Mouse (Mus musculus) liver, embryonic 14.5 days (tissue): Measurements from ENCODE around the gene Gm49387.

Experiments used
- CTCF ChIP-seq: IDR thresholded peaks from 2 replicates; pipeline ENCODE4 v1.5.1; 2016; ENCODE audit warnings: antibody characterized with exemption, low read depth, control low read depth
- EP300 ChIP-seq: IDR thresholded peaks from 2 replicates; pipeline ENCODE4 v1.6.1; 2016; ENCODE audit warnings: antibody characterized with exemption, low read depth

DNA sequence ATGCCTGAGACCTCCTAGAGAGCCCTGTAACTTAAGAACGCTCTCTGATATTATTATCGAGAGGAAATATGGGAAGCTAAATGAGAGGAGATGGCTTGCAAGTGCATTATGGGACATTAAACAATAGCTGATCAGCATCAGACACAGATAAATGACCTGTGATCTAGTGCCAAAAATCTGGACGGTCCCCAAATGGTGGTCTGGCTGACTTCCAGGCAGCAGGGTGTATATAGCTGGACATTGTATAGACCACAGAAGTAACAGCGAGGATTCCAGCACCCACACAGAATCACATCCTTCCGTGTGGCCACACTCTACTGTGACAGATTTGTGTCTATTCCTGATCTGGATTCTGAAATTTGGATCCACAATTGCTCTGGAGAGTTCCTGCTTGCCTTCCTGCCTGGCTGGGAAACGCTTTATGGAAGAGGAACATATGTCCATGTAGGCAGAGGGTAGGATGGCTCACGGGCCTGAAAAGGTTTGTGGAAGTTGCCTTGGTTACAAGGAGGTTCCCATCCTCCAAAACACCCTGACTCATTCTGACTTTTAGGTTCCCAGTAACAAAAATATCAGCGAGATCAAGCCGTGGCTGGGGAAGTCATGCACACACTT, 68.0 kb downstream of the Gm49387 start:
- TF ChIP-seq CTCF, result no peak
- TF ChIP-seq EP300, result no peak
